Mouse (Mus musculus) embryonic fibroblast, embryonic 13.5 days (primary cell): Measurements from ENCODE around the gene Gpr156.

Experiments
- CTCF ChIP-seq: IDR thresholded peaks from 2 replicates; pipeline ENCODE4 v1.5.1; 2011; ENCODE audit warnings: mild to moderate bottlenecking, control low read depth, low read length, moderate library complexity, borderline replicate concordance; ENCODE audit not compliant: insufficient read depth
- POLR2A ChIP-seq: IDR thresholded peaks from 2 replicates; pipeline ENCODE4 v1.6.1; 2011; ENCODE audit warnings: low read depth, mild to moderate bottlenecking, control low read depth, low read length, moderate library complexity

DNA sequence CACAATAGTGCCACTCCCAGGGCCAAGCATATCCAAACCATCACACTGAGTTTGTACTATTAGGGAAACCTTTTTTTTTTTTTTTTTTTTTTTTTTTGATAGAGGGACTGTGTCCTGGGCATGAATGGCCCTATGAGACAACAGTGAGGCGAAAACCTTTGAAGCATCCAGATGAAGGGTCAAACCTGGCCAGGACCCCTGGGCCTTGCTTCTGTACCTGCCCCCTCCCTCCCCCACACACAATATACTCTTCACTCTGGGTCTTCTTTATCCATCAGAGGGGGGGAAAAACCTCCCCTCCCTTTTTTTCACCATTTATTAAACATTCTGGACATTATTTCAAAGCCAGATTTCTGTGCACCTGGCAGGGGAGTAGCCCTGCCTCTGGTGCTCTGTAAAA is 83.5 kb downstream of the Gpr156 start:
- TF ChIP-seq CTCF = no peak
- TF ChIP-seq POLR2A = no peak
